Mouse (Mus musculus) limb, embryonic 11.5 days (tissue): Measurements from ENCODE around the gene Plxnd1. TPM values are rescaled to one million over a fixed set of nuclear protein-coding genes. Genes with fewer than 3 reads are reported as not detected.

ENCODE experiments used
- ATAC-seq: fragments of 200-750 bp; cut with Nextera tagmentation; 2 replicates; pipeline ENCODE4 v1.8.0; 2017; ENCODE audit warnings: low read depth; ENCODE audit not compliant: insufficient number of reproducible peaks, low FRiP score, low TSS enrichment
- DNase-seq: peaks from one replicate; pipeline ENCODE4 v3.0.0-alpha.2; 2015; ENCODE audit warnings: low spot score
- H3K27ac ChIP-seq: fragments of 300-500 bp; sonication (generic); replicated peaks from 2 replicates; pipeline ENCODE4 v1.5.1; 2014; ENCODE audit warnings: low read depth, mild to moderate bottlenecking, low read length
- H3K27me3 ChIP-seq: fragments of 300-500 bp; sonication (generic); 2 replicates; pipeline ENCODE4 v1.6.1; 2014; ENCODE audit warnings: mild to moderate bottlenecking, low read length, mixed read lengths; ENCODE audit not compliant: control insufficient read depth, insufficient read depth
- H3K36me3 ChIP-seq: fragments of 300-500 bp; sonication (generic); 2 replicates; pipeline ENCODE4 v1.6.1; 2014; ENCODE audit warnings: mild to moderate bottlenecking, low read length, moderate library complexity, mixed read lengths; ENCODE audit not compliant: control insufficient read depth, insufficient read depth
- H3K4me1 ChIP-seq: fragments of 300-500 bp; sonication (generic); 2 replicates; pipeline ENCODE4 v1.6.1; 2014; ENCODE audit warnings: low read length, mixed read lengths; ENCODE audit not compliant: control insufficient read depth, insufficient read depth
- H3K4me2 ChIP-seq: fragments of 300-500 bp; sonication (generic); 2 replicates; pipeline ENCODE4 v1.6.1; 2014; ENCODE audit warnings: low read depth, mild to moderate bottlenecking, moderate library complexity; ENCODE audit not compliant: severe bottlenecking
- H3K4me3 ChIP-seq: fragments of 300-500 bp; sonication (generic); 2 replicates; pipeline ENCODE4 v1.5.1; 2014; ENCODE audit warnings: low read depth, low read length
- H3K9ac ChIP-seq: fragments of 300-500 bp; sonication (generic); 2 replicates; pipeline ENCODE4 v1.6.1; 2014; ENCODE audit warnings: mild to moderate bottlenecking, low read length
- H3K9me3 ChIP-seq: fragments of 300-500 bp; sonication (generic); 2 replicates; pipeline ENCODE4 v1.6.1; 2016; ENCODE audit warnings: low read length; ENCODE audit not compliant: control insufficient read depth
- WGBS: fragments of 180-500 bp; shearing (Covaris S2); extraction: QIAGEN DNeasy Blood & Tissue Kit; methylation state at CpG from one replicate; pipeline ENCODE4 v1.1.7; 2014; 5-methylcytosine and 5-hydroxymethylcytosine counted together
- polyA plus RNA-seq: library from polyadenylated mRNA; unstranded; fragments of >200 nt; fragmentation: Nextera tagmentation; extraction: Ambion mirVana; gene quantifications from 2 replicates; pipeline ENCODE4 v1.2.1, GENCODE M21; 2014

Gene Plxnd1
- polyA plus RNA-seq, 1 experiment from 2014 or later, result 19.6 TPM

- Histone ChIP-seq H3K4me3 (no peak overlapping the region), H3K9me3 (no peaks in the 10 kb centered on the region), H3K27me3 (no peaks in the 10 kb centered on the region), H3K4me1 (peaks cover 23% of the 10 kb centered on the region), H3K36me3 (no peaks in the 10 kb centered on the region; the same call in 1 of the 2 replicates), H3K4me2 (no peak overlapping the region), H3K27ac (no peak overlapping the region), H3K9ac (no peak overlapping the region)
- DNase-seq (no peak), ATAC-seq (no peak)
- WGBS, result 83% methylated on average over 13 of the region's 13 CpGs
Measured at GRCm38 (mm10) chr6:115956418-115956921, 38.3 kb downstream of the Plxnd1 start.

GRCm38 (mm10) chr6:115955664-115956063, 39.1 kb downstream of the Plxnd1 start:
- Histone ChIP-seq H3K4me1 (peaks cover 23% of the 10 kb centered on the region), H3K36me3 (no peaks in the 10 kb centered on the region; the same call in 1 of the 2 replicates)
- 72% methylated on average over 11 of the region's 11 CpGs for WGBS

GRCm38 (mm10) chr6:115955169-115955568, 39.6 kb downstream of the Plxnd1 start:
- DNase-seq (no peak), ATAC-seq (no peak)
- Histone ChIP-seq H3K4me1 (peaks cover 24% of the 10 kb centered on the region), H3K9me3 (no peaks in the 10 kb centered on the region), H3K27me3 (no peaks in the 10 kb centered on the region), H3K36me3 (no peaks in the 10 kb centered on the region; the same call in 1 of the 2 replicates), H3K4me3 (no peak overlapping the region), H3K27ac (no peak overlapping the region), H3K9ac (no peak overlapping the region), H3K4me2 (no peak overlapping the region)
- 91% methylated on average over 4 of the region's 4 CpGs for WGBS

More at GRCm38 (mm10) chr6:115955664-115956063, 39.1 kb downstream of the Plxnd1 start:
- Histone ChIP-seq H3K4me2 (no peak overlapping the region), H3K4me3 (no peak overlapping the region), H3K27me3 (no peaks in the 10 kb centered on the region), H3K9me3 (no peaks in the 10 kb centered on the region), H3K27ac (no peak overlapping the region), H3K9ac (no peak overlapping the region)
- DNase-seq, result no peak
- no peak for ATAC-seq

- DNase-seq (no peak), ATAC-seq (no peak)
- WGBS, result 88% methylated on average over 9 of the region's 9 CpGs
- no peaks in the 10 kb centered on the region for H3K9me3 ChIP-seq
- H3K4me3 ChIP-seq, result no peak overlapping the region
- H3K27me3 ChIP-seq, result no peaks in the 10 kb centered on the region
- no peak overlapping the region for H3K27ac ChIP-seq
- no peaks in the 10 kb centered on the region; the same call in 1 of the 2 replicates for H3K36me3 ChIP-seq
- peaks cover 26% of the 10 kb centered on the region for H3K4me1 ChIP-seq
- no peak overlapping the region for H3K9ac ChIP-seq
- H3K4me2 ChIP-seq, result no peak overlapping the region
Measured at GRCm38 (mm10) chr6:115954506-115955074, 40.2 kb downstream of the Plxnd1 start.

GRCm38 (mm10) chr6:115946389-115946788, 48.4 kb downstream of the Plxnd1 start:
- H3K27me3 ChIP-seq, result no peaks in the 10 kb centered on the region
- H3K27ac ChIP-seq, result no peak overlapping the region
- no peak overlapping the region for H3K4me3 ChIP-seq
- H3K36me3 ChIP-seq, result no peaks in the 10 kb centered on the region; the same call in 1 of the 2 replicates
- no peak overlapping the region for H3K4me2 ChIP-seq
- 0 out of 2 replicates have a peak, but pooled peaks cover 2% of the 10 kb centered on the region for H3K4me1 ChIP-seq
- DNase-seq, result no peak
- WGBS, result 81% methylated on average over 6 of the region's 6 CpGs
- no peaks in the 10 kb centered on the region for H3K9me3 ChIP-seq
- no peak for ATAC-seq
- H3K9ac ChIP-seq, result no peak overlapping the region

- ATAC-seq, result no peak
- 81% methylated on average over 8 of the region's 8 CpGs for WGBS
- Histone ChIP-seq H3K36me3 (no peaks in the 10 kb centered on the region), H3K27ac (no peak overlapping the region), H3K9me3 (no peaks in the 10 kb centered on the region), H3K27me3 (no peaks in the 10 kb centered on the region), H3K4me3 (no peak overlapping the region), H3K4me1 (0 out of 2 replicates have a peak, but pooled peaks cover 2% of the 10 kb centered on the region), H3K9ac (no peak overlapping the region), H3K4me2 (no peak overlapping the region)
- no peak for DNase-seq
Measured at GRCm38 (mm10) chr6:115945633-115946032, 49.2 kb downstream of the Plxnd1 start.

- no peaks in the 10 kb centered on the region for H3K36me3 ChIP-seq
- no peak within 1 kb of the TSS for H3K4me3 ChIP-seq
- 79% methylated on average over 5 of the region's 5 CpGs for WGBS
- H3K4me1 ChIP-seq, result no peaks in the 10 kb centered on the region
- no peaks in the 10 kb centered on the region for H3K27me3 ChIP-seq
- DNase-seq (no peak), ATAC-seq (no peak)
- H3K9me3 ChIP-seq, result no peaks in the 10 kb centered on the region
- no peak within 1 kb of the TSS for H3K27ac ChIP-seq
- no peak within 1 kb of the TSS for H3K4me2 ChIP-seq
- no peak within 1 kb of the TSS for H3K9ac ChIP-seq
Measured at GRCm38 (mm10) chr6:115944638-115945037, 50.2 kb downstream of the Plxnd1 start, which contains the start of gene H1foo. Gene H1foo, plus strand, starts transcription at chr6:115944938.

- no peak overlapping the region for H3K27ac ChIP-seq
- H3K9me3 ChIP-seq, result no peaks in the 10 kb centered on the region
- ATAC-seq (no peak), DNase-seq (no peak)
- no peaks in the 10 kb centered on the region for H3K27me3 ChIP-seq
- WGBS, result 76% methylated on average over 9 of the region's 9 CpGs
- no peaks in the 10 kb centered on the region for H3K36me3 ChIP-seq
- no peak overlapping the region for H3K4me2 ChIP-seq
- H3K9ac ChIP-seq, result no peak overlapping the region
- H3K4me1 ChIP-seq, result no peaks in the 10 kb centered on the region
- no peak overlapping the region for H3K4me3 ChIP-seq
Measured at GRCm38 (mm10) chr6:115943498-115944427, 51.0 kb downstream of the Plxnd1 start.
